Mouse (Mus musculus): ENCODE data around the gene Myh13. TPM values are rescaled to one million over a fixed set of nuclear protein-coding genes. Genes with fewer than 3 reads are reported as not detected.

Gene Myh13
- 0.28 and 0.56 TPM in 2 replicates for polyA plus RNA-seq (2012; rRNA removed)

GRCm38 (mm10) chr11:67321358-67321757, at the start of gene Myh13:
Gene Myh13 (plus strand): TSS chr11:67321658.
- DNase-seq (ENCODE audit: low read depth) = no peak

- DNase-seq (ENCODE audit: low read depth) = no peak
Observed at GRCm38 (mm10) chr11:67276601-67277174, 44.8 kb upstream of the Myh13 start, which contains the start of gene Myh8. Gene Myh8 (plus strand): TSS chr11:67277124.

- DNase-seq (ENCODE audit: low read depth) = no peak
Observed at GRCm38 (mm10) chr11:67293440-67293839, 28.0 kb upstream of the Myh13 start.

- DNase-seq (ENCODE audit: low read depth) = no peak
Observed at GRCm38 (mm10) chr11:67313733-67314452, 7.6 kb upstream of the Myh13 start.

GRCm38 (mm10) chr11:67326536-67326935, 5.1 kb downstream of the Myh13 start:
- no peak for DNase-seq (ENCODE audit: low read depth)

GRCm38 (mm10) chr11:67344556-67344955, 23.1 kb downstream of the Myh13 start:
- DNase-seq (ENCODE audit: low read depth) = no peak

- DNase-seq (ENCODE audit: low read depth) = no peak
Observed at GRCm38 (mm10) chr11:67345186-67345855, 23.9 kb downstream of the Myh13 start.

- no peak for DNase-seq (ENCODE audit: low read depth)
Observed at GRCm38 (mm10) chr11:67345856-67346236, 24.4 kb downstream of the Myh13 start.

GRCm38 (mm10) chr11:67350153-67350768, 28.8 kb downstream of the Myh13 start:
- no peak for DNase-seq (ENCODE audit: low read depth)

- DNase-seq (ENCODE audit: low read depth) = no peak
Observed at GRCm38 (mm10) chr11:67353011-67353410, 31.6 kb downstream of the Myh13 start.

- no peak for DNase-seq (ENCODE audit: low read depth)
Observed at GRCm38 (mm10) chr11:67358031-67358430, 36.6 kb downstream of the Myh13 start.

GRCm38 (mm10) chr11:67362236-67362635, 40.8 kb downstream of the Myh13 start:
- no peak for DNase-seq (ENCODE audit: low read depth)

- no peak for DNase-seq (ENCODE audit: low read depth)
Observed at GRCm38 (mm10) chr11:67364551-67364950, 43.1 kb downstream of the Myh13 start.

GRCm38 (mm10) chr11:67364986-67365721, 43.7 kb downstream of the Myh13 start:
- no peak for DNase-seq (ENCODE audit: low read depth)

GRCm38 (mm10) chr11:67366936-67367335, 45.5 kb downstream of the Myh13 start:
- no peak for DNase-seq (ENCODE audit: low read depth)

- DNase-seq (ENCODE audit: low read depth) = no peak
Observed at GRCm38 (mm10) chr11:67373333-67373732, 51.9 kb downstream of the Myh13 start.

- no peak for DNase-seq (ENCODE audit: low read depth)
Observed at GRCm38 (mm10) chr11:67376308-67376707, 54.9 kb downstream of the Myh13 start.

GRCm38 (mm10) chr11:67379703-67380510, 58.4 kb downstream of the Myh13 start:
- DNase-seq (ENCODE audit: low read depth) = no peak

GRCm38 (mm10) chr11:67381833-67382232, 60.4 kb downstream of the Myh13 start:
- DNase-seq (ENCODE audit: low read depth) = no peak

- DNase-seq (ENCODE audit: low read depth) = no peak
Observed at GRCm38 (mm10) chr11:67384653-67385052, 63.2 kb downstream of the Myh13 start.
